Mouse (Mus musculus): ENCODE measurements around the gene Tbata.

Gene Tbata

DNA sequence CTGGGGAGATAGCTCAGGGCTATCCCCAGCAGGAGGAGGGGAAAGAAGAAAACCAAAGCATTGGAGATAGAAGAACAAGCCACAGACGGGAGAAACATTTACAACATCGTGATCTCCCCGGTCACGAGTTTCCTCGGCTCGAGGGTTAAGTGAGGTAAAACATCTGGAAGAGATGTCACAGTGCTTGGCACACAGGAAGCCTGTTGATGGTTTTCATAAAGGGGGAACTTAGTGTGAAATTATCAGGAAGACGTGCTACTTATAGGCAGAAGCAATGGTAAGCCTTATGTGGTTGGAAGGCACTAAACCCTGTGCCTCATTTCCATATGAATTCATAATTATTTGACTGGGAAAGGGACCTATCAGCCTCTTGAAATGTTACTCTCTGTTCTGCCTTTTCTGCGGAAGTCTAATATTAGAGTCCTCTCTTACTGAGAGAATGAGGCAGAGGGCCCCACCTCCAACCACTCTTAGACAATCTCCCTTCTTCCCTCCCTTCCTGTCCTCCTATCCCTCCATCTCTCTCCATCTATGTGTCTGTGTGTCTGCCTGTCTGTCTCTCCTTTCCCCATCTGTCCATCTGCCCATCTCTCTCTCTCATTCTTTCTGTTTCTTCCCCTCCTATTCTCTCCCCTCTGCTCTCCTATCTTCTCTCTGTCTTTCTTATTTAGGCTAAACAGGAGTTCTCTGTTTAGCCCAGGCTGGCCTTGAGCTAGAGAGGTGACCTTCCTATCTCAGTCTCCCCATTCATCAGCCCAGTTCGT, 4.2 kb upstream of the Tbata start:
- DNase-seq (ENCODE audit: low read depth, low spot score): no peak

DNA sequence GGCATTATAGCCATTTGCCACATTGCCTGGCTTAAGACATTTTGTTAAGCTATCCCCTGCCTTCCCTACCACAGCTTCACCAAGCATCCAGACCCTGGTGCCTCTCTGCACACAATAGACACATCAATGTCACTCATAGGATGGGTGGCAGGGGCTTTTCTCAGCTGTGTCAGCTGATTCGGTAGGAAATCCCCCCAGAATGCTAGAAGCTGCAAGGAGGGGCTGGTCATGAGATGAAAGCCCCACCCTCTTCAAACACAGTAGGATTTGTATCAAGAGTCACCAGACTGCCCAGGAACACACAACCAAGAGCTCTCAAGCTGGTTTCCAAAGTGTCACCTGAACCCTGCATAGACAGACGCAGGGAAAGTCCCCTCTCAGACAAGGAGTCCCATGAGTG, 3.4 kb upstream of the Tbata start:
- no peak for DNase-seq (ENCODE audit: low read depth, low spot score)

DNA sequence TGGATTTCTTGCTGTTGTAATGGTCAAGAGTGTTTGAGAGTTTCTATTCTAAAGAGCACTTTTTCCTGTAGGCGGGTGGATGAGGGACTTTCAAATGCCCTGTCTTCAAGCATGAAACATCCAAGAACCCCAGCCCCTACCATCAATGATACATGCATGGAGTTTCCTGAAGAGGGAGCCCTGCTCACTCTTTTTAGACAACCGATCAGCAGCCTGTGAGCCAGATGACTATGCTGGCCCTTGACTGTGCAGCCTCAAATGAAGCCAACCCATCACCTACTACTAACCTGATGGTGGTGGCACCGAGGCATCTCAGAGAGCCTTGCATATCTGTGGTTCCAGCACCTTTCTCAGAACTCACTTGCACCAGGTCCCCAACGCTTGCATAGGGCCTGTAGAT, 742 bp downstream of the Tbata start:
- DNase-seq (ENCODE audit: low read depth, low spot score): no peak

DNA sequence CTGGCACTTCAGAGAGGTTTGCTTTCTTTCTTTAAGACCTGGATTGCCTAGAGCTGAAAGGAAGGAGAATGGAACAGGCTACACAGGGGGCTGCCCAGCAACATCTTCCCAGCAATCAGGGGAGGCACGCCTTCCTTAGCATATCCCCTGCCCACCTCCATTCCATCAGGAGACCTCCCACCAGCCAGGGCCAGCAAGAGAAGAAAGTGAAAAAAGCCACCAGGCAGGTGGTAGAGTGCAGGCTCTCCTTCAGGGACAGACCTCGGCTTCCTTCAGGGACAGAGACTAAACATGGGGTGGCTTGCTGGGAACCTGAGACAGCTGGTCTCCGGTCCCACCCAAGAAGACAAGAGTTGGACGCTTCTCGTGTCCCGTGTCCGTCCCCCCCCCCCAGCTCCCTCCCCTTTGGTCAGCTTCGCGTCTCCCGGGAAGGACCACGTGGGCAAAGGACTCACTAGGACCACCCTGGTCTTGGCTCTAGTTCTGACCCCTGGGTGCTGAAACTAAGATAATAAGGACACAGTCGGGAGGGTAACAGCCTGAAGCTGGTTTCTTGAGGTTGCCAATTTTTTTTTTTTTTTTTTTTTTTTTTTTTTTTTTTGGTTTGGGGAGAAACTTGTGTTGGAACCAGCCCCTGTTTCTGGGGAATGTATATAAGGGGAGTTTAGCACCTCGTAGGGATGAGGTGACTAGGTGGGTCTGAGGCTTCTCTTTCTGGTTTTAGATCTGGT, 3.1 kb downstream of the Tbata start:
- DNase-seq (ENCODE audit: low read depth, low spot score): no peak

GRCm38 (mm10) chr10:61175442-61176204, 3.9 kb downstream of the Tbata start:
- DNase-seq (ENCODE audit: low read depth, low spot score): peak; percentile 12

GRCm38 (mm10) chr10:61176221-61176790, 4.6 kb downstream of the Tbata start:
- no peak for DNase-seq (ENCODE audit: low read depth, low spot score)

DNA sequence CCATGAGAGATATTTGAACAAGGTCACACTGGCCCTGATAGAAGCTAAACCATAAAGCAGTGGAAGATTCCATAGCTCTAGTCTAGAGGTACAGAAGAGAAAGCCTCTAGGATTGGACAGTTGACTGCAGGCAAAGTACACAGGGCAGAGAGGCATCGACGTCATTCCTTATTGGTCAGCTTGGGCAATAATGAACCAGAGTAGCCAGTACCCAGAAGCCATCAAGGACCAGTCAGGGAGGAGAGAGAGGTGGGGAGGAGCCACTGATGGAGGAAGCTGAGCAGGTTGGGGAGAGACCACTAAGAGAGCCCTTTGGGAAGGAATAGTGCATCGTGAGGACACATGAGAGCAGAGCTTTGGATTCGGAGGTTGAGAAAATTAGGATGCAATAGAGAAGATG, 6.0 kb downstream of the Tbata start:
- no peak for DNase-seq (ENCODE audit: low read depth, low spot score)

DNA sequence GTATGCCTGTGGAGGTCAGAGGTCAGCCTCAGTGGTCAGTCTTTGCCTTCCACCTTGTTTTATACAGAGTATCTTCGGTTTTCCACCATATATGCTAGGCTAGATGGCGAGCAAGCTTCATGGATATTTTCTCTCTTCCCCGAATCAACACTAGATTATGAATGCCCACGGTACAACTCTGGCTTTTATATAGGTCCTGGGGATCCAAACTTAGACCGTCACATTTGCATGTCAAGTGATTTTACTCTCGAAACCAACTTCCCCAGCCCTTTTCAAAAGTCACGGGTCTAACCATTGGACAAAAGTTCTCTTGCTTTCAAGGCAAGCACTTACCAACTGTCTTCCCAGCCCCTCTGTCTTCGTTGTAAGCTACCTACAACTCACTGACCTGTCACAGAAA, 6.9 kb downstream of the Tbata start:
- DNase-seq (ENCODE audit: low read depth, low spot score): no peak

DNA sequence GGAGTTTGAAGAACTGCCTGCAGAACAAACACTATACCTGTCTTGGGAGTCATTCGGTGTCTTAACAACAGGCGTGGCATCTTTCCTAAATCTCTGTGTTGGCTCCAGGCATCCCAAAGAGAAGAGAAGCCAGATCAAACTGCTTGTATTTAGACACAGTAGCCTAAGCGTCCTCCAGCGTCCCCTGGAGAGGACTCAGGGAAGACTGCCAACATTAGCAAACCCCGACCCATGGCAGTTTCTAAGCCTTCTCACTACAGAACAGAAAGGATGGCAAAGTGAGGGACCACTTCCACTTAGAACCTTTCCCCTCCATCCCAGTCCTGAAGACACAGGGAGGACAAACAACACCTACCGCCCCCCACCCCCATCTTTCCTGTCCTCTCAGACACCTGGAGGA, 8.2 kb downstream of the Tbata start:
- DNase-seq (ENCODE audit: low read depth, low spot score): no peak

DNA sequence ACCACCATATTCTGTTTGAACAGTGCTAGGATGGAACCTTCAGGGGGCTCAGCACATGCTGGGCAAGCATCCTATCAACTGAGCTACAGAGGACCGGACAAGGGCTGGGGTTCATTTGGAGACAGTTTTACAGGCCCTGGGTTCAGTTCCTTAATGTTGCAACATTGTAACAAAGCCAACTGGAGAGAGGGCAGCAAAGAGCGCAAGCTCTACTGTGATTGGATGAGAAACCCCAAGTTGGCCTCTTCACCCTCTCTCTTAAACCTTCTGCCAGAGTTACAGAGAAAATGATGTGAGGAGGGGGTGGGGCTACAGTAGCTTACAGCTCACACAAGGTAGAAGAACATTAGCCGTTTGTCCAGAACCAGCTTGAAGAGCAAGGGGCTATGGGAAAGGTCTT, 15.2 kb downstream of the Tbata start:
- DNase-seq (ENCODE audit: low read depth, low spot score): no peak

GRCm38 (mm10) chr10:61188010-61188409, 16.3 kb downstream of the Tbata start:
- no peak for DNase-seq (ENCODE audit: low read depth, low spot score)

GRCm38 (mm10) chr10:61194611-61195010, 22.9 kb downstream of the Tbata start:
- no peak for DNase-seq (ENCODE audit: low read depth, low spot score)

DNA sequence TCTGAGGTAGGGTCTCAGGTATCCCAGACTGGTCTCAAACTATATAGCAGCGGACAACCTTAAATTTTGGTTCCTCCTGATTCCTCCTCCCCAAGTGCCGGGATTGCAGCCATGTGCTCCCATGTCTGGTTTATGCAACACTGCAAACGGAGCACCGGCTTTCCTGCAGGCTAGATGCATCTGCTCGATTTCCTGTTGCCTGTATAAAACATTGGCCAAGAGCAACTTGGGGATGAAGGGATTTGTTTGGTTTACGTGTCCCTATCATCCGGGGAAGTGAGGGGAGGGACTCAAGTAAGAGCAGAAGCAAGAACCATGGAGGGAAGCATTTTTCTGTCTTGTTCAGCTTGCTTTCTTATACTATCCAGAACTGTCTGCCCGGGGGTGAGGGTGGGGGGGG, 23.5 kb downstream of the Tbata start:
- DNase-seq (ENCODE audit: low read depth, low spot score): no peak

DNA sequence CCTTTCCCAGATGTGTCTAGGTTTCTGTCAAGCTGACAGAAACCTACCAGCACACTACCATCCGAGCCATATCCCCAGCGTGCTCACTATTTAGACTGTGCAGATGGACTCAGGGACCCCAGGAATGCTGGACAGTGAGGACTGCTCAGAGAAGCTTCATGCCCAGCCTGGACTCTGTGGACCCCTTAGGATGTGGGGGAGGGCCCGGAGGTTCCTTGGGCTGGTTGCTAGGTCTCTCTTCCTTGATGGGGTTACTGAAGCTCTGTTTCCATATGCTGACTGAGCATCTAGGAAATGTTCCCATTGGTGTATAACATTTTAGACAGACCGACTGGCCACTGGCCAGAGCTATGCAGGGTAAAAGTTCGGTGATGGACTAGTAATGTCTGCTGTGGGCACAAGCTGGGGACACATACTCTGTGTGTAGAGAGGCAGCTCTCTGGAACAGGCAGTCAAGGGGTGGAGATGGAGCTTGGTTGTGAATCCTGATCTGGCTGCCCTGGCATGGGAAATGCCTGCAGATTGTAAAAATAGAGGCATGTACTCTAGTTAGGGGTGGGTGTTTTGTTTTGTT, 24.1 kb downstream of the Tbata start:
- no peak for DNase-seq (ENCODE audit: low read depth, low spot score)

GRCm38 (mm10) chr10:61199566-61200213, 27.9 kb downstream of the Tbata start:
- DNase-seq (ENCODE audit: low read depth, low spot score): peak; percentile 60

GRCm38 (mm10) chr10:61200232-61200820, 28.6 kb downstream of the Tbata start:
- DNase-seq (ENCODE audit: low read depth, low spot score): no peak

DNA sequence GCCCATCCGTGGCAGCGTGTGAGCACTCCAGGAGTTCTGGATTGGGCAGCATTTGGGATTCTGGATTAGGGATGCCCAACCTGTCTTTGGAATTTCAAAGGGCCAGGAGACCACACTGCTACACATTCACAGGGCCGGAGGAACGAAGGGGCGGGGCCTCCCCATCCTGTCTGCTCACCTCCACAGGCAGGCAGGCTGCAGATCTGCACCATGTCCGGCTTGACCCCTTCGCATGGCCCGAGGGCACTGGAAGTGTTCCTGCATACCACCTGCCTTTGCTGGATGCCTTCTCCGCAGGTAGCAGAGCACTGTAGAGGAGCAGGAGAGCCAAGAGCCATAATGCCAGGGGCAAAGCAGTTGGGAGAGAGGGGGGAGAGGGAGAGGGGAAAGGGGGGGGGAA, 29.2 kb downstream of the Tbata start:
- DNase-seq (ENCODE audit: low read depth, low spot score): no peak

DNA sequence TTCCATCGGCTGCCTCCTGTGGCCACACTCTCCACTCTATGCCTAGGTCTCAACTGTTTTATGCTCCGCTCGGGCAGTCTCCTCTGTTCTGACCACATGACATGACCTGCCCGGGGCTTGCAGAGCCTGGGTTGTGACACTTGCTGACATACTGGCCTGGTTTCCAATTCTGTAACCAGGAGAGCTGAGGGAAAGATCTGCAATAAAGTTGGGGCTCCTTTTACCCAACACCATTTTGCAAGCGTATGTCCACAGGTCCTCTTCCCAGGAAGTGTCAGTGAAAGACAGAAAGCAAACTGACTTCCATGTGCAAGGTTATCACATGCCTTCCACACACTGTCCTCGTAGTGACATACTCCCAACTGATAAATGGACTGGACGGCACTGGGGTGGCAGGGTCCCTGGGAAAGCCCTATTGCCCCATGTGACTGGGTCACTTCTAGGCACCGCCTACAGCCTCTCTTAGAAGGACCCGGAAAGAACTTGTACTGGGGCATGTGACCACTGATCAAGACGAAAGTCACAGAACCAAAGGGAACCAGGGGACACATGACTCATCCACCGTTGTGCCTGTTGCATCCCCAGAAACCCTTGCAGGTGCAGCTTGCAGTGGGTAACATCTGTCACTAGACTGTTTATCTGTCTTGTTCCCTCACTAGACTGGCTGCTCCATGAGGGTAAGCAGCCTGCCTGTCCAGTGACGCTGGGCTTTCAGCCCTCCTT, 30.0 kb downstream of the Tbata start:
- no peak for DNase-seq (ENCODE audit: low read depth, low spot score)

DNA sequence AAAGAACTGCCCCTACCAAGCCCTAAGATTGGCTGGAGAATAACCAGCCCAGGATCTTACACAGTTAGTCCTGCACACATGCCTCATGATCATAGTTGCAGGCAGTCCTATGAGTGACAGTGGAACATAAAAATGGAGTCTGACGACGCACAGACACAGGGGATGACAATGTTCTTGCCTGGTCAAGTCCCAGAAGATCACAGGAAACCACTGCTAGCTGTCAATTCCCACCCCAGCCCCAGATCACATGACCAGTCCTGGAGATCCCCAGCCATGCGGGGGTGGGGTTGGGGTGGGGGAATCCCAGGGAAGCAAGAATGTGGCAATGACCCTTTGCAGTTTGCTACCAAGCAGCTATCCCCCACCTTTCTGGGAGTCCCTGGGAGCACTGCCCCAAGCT, 32.2 kb downstream of the Tbata start:
- DNase-seq (ENCODE audit: low read depth, low spot score): no peak

DNA sequence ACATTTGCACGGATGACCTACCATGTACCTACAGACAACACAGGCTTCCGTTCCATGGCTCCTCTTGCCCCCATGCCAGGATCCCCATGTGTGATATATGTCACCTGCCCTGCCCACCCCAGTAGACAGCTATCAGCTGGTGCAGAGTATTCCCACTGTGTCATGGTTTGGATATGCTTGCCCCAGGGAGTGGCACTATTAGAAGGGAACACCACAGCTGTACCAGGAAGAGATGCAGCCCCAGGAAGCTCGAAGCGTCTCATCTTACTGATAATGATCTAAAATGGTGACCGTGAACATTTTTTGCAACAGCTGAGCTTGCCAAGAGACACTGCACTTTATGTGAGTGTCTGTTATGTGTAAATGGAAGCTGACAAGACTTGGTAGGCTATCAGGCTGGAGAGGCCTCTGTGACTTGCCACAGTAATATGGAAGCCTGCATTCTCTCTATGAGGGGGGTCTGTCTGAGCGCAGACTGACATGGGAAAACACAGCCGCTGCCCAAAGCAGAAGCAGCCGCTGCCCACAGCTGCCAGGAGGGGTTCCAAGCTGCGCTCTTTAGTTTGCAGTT, 36.4 kb downstream of the Tbata start:
- no peak for DNase-seq (ENCODE audit: low read depth, low spot score)
